Mouse (Mus musculus) spleen, adult 2 months (tissue): ENCODE measurements around the gene AU022252. TPM values are rescaled to one million over a fixed set of nuclear protein-coding genes. Genes with fewer than 3 reads are reported as not detected.
A peak's percentile ranks its signal among the peaks of the same experiment; 100 is the strongest.

Source experiments
- DNase-seq, 2 experiments: peaks; one replicate each; pipeline versions ENCODE4 v3.0.0 to v3.0.0-alpha.2; 2012 to 2021; ENCODE audit warnings: low spot score in 2 of 2, low read depth in 1 of 2
- H3K27ac ChIP-seq: fragments of 200-500 bp; 2 replicates; pipeline ENCODE4 v1.5.1; 2012; ENCODE audit warnings: low read length, inconsistent platforms; ENCODE audit not compliant: insufficient read depth
- H3K27me3 ChIP-seq: fragments of 200-500 bp; 2 replicates; pipeline ENCODE4 v1.6.1; 2012; ENCODE audit warnings: mild to moderate bottlenecking, moderate library complexity, low read length, inconsistent platforms; ENCODE audit not compliant: control insufficient read depth, insufficient read depth
- H3K36me3 ChIP-seq: fragments of 200-500 bp; 2 replicates; pipeline ENCODE4 v1.6.1; 2012; ENCODE audit warnings: mild to moderate bottlenecking, low read length, inconsistent platforms; ENCODE audit not compliant: control insufficient read depth, insufficient read depth
- H3K4me1 ChIP-seq: fragments of 200-500 bp; 2 replicates; pipeline ENCODE4 v1.6.1; 2011; ENCODE audit warnings: inconsistent platforms; ENCODE audit not compliant: control insufficient read depth, insufficient read depth, insufficient read length
- H3K4me3 ChIP-seq: fragments of 200-500 bp; 2 replicates; pipeline ENCODE4 v1.5.1; 2011; ENCODE audit warnings: mild to moderate bottlenecking, inconsistent platforms; ENCODE audit not compliant: insufficient read depth, insufficient read length; ENCODE audit errors: extremely low read depth
- CTCF ChIP-seq: fragments of 200-500 bp; IDR thresholded peaks from 2 replicates; pipeline ENCODE4 v1.5.1; 2011; ENCODE audit warnings: mild to moderate bottlenecking, inconsistent platforms; ENCODE audit not compliant: insufficient read depth, insufficient read length, insufficient replicate concordance; ENCODE audit errors: extremely low read depth
- POLR2A ChIP-seq: fragments of 200-500 bp; IDR thresholded peaks from 2 replicates; pipeline ENCODE4 v1.6.1; 2011; ENCODE audit warnings: low read depth, low read length, inconsistent platforms
- WGBS: fragments of 180-500 bp; shearing (Covaris S2); methylation state at CpG from one replicate; pipeline ENCODE4 v1.1.7; 2018; 5-methylcytosine and 5-hydroxymethylcytosine counted together
- polyA plus RNA-seq: library from polyadenylated mRNA; depleted of rRNA; stranded (reverse); fragments of >200 nt; gene quantifications from 2 replicates; pipeline ENCODE4 v1.2.3, GENCODE M21; 2012

AU022252 gene
- polyA plus RNA-seq, 1 experiment, result 2.7 TPM

GRCm38 (mm10) chr4:119189864-119190263 is 42.6 kb downstream of the AU022252 start, which contains the start of gene Ermap:
Gene Ermap (minus strand): TSS chr4:119190011.
- no peaks in the 10 kb centered on the region for H3K36me3 ChIP-seq
- DNase-seq, result no peak
- no peaks in the 10 kb centered on the region for H3K27me3 ChIP-seq
- 81% methylated on average over 6 of the region's 6 CpGs for WGBS
- peak within 1 kb of the TSS; percentile 41; the same call in 1 of the 2 replicates for H3K4me3 ChIP-seq
- TF ChIP-seq POLR2A (no peak), CTCF (no peak)
- H3K27ac ChIP-seq, result no peak within 1 kb of the TSS; the same call in 1 of the 2 replicates
- no peaks in the 10 kb centered on the region for H3K4me1 ChIP-seq

GRCm38 (mm10) chr4:119189392-119189791 is 43.1 kb downstream of the AU022252 start:
- Histone ChIP-seq H3K27ac (no peak overlapping the region; the same call in 1 of the 2 replicates), H3K4me1 (no peaks in the 10 kb centered on the region), H3K27me3 (no peaks in the 10 kb centered on the region), H3K4me3 (peak overlapping the region; percentile 41; the same call in 1 of the 2 replicates), H3K36me3 (no peaks in the 10 kb centered on the region)
- TF ChIP-seq CTCF (no peak), POLR2A (no peak)
- no peak for DNase-seq
- WGBS, result 82% methylated on average over 6 of the region's 6 CpGs

- TF ChIP-seq POLR2A (no peak), CTCF (peak; percentile 42; the same call in 1 of the 2 replicates)
- 33% methylated on average over 11 of the region's 11 CpGs for WGBS
- H3K36me3 ChIP-seq, result no peaks in the 10 kb centered on the region
- DNase-seq, result no peak
- no peaks in the 10 kb centered on the region for H3K27me3 ChIP-seq
- peaks cover 6% of the 10 kb centered on the region for H3K4me1 ChIP-seq
- 0 out of 2 replicates have a peak overlapping the region, but pooled peaks have one; percentile 12 for H3K4me3 ChIP-seq
- H3K27ac ChIP-seq, result no peak overlapping the region; the same call in 1 of the 2 replicates
Observed at GRCm38 (mm10) chr4:119188060-119188785, 44.3 kb downstream of the AU022252 start.

- Histone ChIP-seq H3K4me1 (peaks cover 19% of the 10 kb centered on the region), H3K27ac (no peak overlapping the region), H3K4me3 (no peak overlapping the region), H3K27me3 (no peaks in the 10 kb centered on the region), H3K36me3 (no peaks in the 10 kb centered on the region)
- WGBS, result 84% methylated on average over 4 of the region's 4 CpGs
- DNase-seq, result no peak
- TF ChIP-seq POLR2A, result no peak
- no peak for TF ChIP-seq CTCF
Observed at GRCm38 (mm10) chr4:119185771-119186170, 46.7 kb downstream of the AU022252 start.

- Histone ChIP-seq H3K27ac (no peak overlapping the region), H3K27me3 (no peaks in the 10 kb centered on the region), H3K4me1 (peaks cover 19% of the 10 kb centered on the region), H3K36me3 (no peaks in the 10 kb centered on the region), H3K4me3 (no peak overlapping the region)
- DNase-seq, result no peak
- 46% methylated on average over 1 of the region's 1 CpGs for WGBS
- TF ChIP-seq POLR2A (no peak), CTCF (no peak)
Observed at GRCm38 (mm10) chr4:119183525-119183924, 49.0 kb downstream of the AU022252 start.

GRCm38 (mm10) chr4:119181456-119181855 is 51.1 kb downstream of the AU022252 start:
- TF ChIP-seq POLR2A (no peak), CTCF (no peak)
- peak; percentile 40 to 69 for DNase-seq
- Histone ChIP-seq H3K4me3 (no peak overlapping the region), H3K27me3 (no peaks in the 10 kb centered on the region), H3K36me3 (no peaks in the 10 kb centered on the region), H3K27ac (0 out of 2 replicates have a peak overlapping the region, but pooled peaks have one; percentile 32), H3K4me1 (peaks cover 22% of the 10 kb centered on the region)
- 36% methylated on average over 9 of the region's 9 CpGs for WGBS
